Mouse (Mus musculus): Measurements from ENCODE around the gene Pip4k2c.

- no peak for TF ChIP-seq CTCF (IDR thresholded peaks at IDR 0.05; ENCODE audit: low read depth, low read length)
- TF ChIP-seq TAL1 (conservative IDR thresholded peaks at IDR 0.05; ENCODE audit: low read depth, low read length) = no peak
- no peak for TF ChIP-seq POLR2AphosphoS5 (IDR thresholded peaks at IDR 0.05; ENCODE audit: insufficient replicate concordance, low read depth, low read length)
- no peak for TF ChIP-seq GATA2 (IDR thresholded peaks at IDR 0.05; ENCODE audit: borderline replicate concordance, low read depth, low read length)
Observed at GRCm38 (mm10) chr10:127214422-127214803, 3.0 kb upstream of the Pip4k2c start.

All from G1E (cell line).